Mouse (Mus musculus): ENCODE measurements around the gene Whrn. TPM values are rescaled to one million over a fixed set of nuclear protein-coding genes. Genes with fewer than 3 reads are reported as not detected.
A peak's percentile ranks its signal among the peaks of the same experiment; 100 is the strongest.

Gene Whrn
- polyA plus RNA-seq, 1 experiment from 2014 or later = 1.9 TPM

DNA sequence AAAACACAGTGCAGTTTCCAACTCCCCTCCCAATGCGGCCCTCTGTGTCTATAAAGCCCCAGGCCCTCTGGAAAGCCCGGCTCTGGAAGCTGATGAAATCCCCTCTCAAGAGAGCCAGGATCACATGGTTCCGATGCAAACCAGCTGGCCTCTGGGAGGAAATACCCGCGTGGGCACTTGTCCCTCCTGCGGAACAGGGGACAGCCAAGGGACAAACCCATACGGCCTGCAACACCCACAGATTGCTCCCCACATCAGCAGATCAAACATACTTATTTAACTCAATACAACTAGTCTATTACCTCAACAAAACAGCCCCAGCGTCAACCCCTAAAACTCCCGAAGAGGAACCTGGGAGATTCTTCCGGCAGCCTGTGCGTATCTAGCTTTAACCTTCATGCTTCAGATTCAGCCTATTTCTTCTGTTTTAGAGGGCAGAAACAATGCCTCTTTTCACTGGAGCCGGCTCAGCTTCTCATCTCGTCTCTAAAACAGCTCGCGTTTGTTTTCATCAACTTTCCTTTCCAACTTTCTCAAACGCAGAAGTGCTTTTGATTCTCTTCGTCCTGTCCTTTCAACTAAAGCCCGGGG is 86.4 kb downstream of the Whrn start:
- Histone ChIP-seq H3K4me1 (ENCODE audit: insufficient read depth, low read depth, low read length) (peaks cover 14% of the 10 kb centered on the region), H3K27ac (ENCODE audit: low read length) (peak overlapping the region; percentile 27), H3K9ac (replicated peaks; ENCODE audit: low read depth) (0 out of 2 replicates have a peak overlapping the region, but pooled peaks have one; percentile 0), H3K4me3 (ENCODE audit: low read depth, low read length) (peak overlapping the region; percentile 51), H3K36me3 (ENCODE audit: insufficient read depth, low read length) (no peaks in the 10 kb centered on the region), H3K9me3 (ENCODE audit: low read length) (no peaks in the 10 kb centered on the region), H3K4me2 (replicated peaks; ENCODE audit: low read depth, low read length) (peak overlapping the region; percentile 81), H3K27me3 (replicated peaks; ENCODE audit: insufficient read depth, low read length) (no peaks in the 10 kb centered on the region)
- WGBS = 1% methylated on average over 18 of the region's 18 CpGs
- TF ChIP-seq CTCF (IDR thresholded peaks at IDR 0.05) (no peak), EP300 (IDR thresholded peaks at IDR 0.05) (no peak)
- peak; percentile 13 for ATAC-seq
- DNase-seq (ENCODE audit: low spot score) = peak; percentile 76

- no peaks in the 10 kb centered on the region for H3K9me3 ChIP-seq (ENCODE audit: low read length)
- WGBS = 7% methylated on average over 8 of the region's 8 CpGs
- H3K4me1 ChIP-seq (ENCODE audit: insufficient read depth, low read depth, low read length) = peaks cover 18% of the 10 kb centered on the region
- DNase-seq (ENCODE audit: low spot score) (peak; percentile 78), ATAC-seq (peak; percentile 48)
- H3K4me3 ChIP-seq (ENCODE audit: low read depth, low read length) = peak overlapping the region; percentile 51; the same call in 1 of the 2 replicates
- TF ChIP-seq CTCF (IDR thresholded peaks at IDR 0.05) = peak; percentile 92
- no peak for TF ChIP-seq EP300 (IDR thresholded peaks at IDR 0.05)
- H3K36me3 ChIP-seq (ENCODE audit: insufficient read depth, low read length) = no peaks in the 10 kb centered on the region
- H3K4me2 ChIP-seq (replicated peaks; ENCODE audit: low read depth, low read length) = peak overlapping the region; percentile 81
- no peak overlapping the region for H3K9ac ChIP-seq (replicated peaks; ENCODE audit: low read depth)
- H3K27me3 ChIP-seq (replicated peaks; ENCODE audit: insufficient read depth, low read length) = no peaks in the 10 kb centered on the region
- H3K27ac ChIP-seq (ENCODE audit: low read length) = peak overlapping the region; percentile 27; the same call in 1 of the 2 replicates
Observed at GRCm38 (mm10) chr4:63408649-63409048, 87.1 kb downstream of the Whrn start.

GRCm38 (mm10) chr4:63408247-63408646 is 87.5 kb downstream of the Whrn start:
- Histone ChIP-seq H3K4me2 (replicated peaks; ENCODE audit: low read depth, low read length) (0 out of 2 replicates have a peak overlapping the region, but pooled peaks have one; percentile 22), H3K9ac (replicated peaks; ENCODE audit: low read depth) (no peak overlapping the region), H3K4me3 (ENCODE audit: low read depth, low read length) (peak overlapping the region; percentile 12; the same call in 1 of the 2 replicates), H3K9me3 (ENCODE audit: low read length) (no peaks in the 10 kb centered on the region), H3K27me3 (replicated peaks; ENCODE audit: insufficient read depth, low read length) (no peaks in the 10 kb centered on the region), H3K27ac (ENCODE audit: low read length) (no peak overlapping the region), H3K4me1 (ENCODE audit: insufficient read depth, low read depth, low read length) (peaks cover 22% of the 10 kb centered on the region), H3K36me3 (ENCODE audit: insufficient read depth, low read length) (no peaks in the 10 kb centered on the region)
- ATAC-seq = no peak
- peak; percentile 42 for DNase-seq (ENCODE audit: low spot score)
- TF ChIP-seq EP300 (IDR thresholded peaks at IDR 0.05) = no peak
- TF ChIP-seq CTCF (IDR thresholded peaks at IDR 0.05) = no peak
- 27% methylated on average over 7 of the region's 7 CpGs for WGBS

DNA sequence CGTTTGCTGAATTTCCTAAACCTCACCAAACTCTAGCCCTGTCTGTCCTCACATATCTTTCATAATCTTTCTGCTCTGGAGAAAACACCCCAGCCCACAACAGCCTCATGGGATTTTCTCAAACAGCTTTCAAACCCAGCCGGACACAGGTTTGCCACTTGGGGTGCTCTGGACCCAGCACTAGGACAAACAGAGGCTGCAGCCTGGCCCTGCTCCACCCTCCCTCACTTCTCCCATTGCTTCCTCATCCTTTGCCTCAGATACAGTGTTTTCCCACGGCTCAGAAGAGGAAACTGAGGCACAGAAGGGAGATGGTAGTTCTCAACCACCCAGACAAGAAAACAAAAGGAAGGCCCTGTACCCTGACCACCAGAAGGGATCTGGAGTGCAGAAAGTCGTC is 90.1 kb downstream of the Whrn start:
- WGBS = 55% methylated on average over 4 of the region's 4 CpGs

GRCm38 (mm10) chr4:63405051-63405450 is 90.7 kb downstream of the Whrn start:
- ATAC-seq = no peak
- no peak overlapping the region; the same call in 1 of the 2 replicates for H3K27ac ChIP-seq (ENCODE audit: low read length)

More for the DNA sequence above, 90.1 kb downstream of the Whrn start:
- Histone ChIP-seq H3K4me3 (ENCODE audit: low read depth, low read length) (no peak overlapping the region), H3K27me3 (replicated peaks; ENCODE audit: insufficient read depth, low read length) (no peaks in the 10 kb centered on the region), H3K4me2 (replicated peaks; ENCODE audit: low read depth, low read length) (no peak overlapping the region), H3K27ac (ENCODE audit: low read length) (no peak overlapping the region), H3K9me3 (ENCODE audit: low read length) (no peaks in the 10 kb centered on the region), H3K4me1 (ENCODE audit: insufficient read depth, low read depth, low read length) (peaks cover 26% of the 10 kb centered on the region), H3K9ac (replicated peaks; ENCODE audit: low read depth) (no peak overlapping the region), H3K36me3 (ENCODE audit: insufficient read depth, low read length) (no peaks in the 10 kb centered on the region)
- TF ChIP-seq EP300 (IDR thresholded peaks at IDR 0.05) (no peak), CTCF (IDR thresholded peaks at IDR 0.05) (no peak)
- ATAC-seq = no peak
- no peak for DNase-seq (ENCODE audit: low spot score)

GRCm38 (mm10) chr4:63404205-63404604 is 91.6 kb downstream of the Whrn start:
- DNase-seq (ENCODE audit: low spot score) (peak; percentile 44), ATAC-seq (no peak)
- no peaks in the 10 kb centered on the region for H3K9me3 ChIP-seq (ENCODE audit: low read length)
- H3K4me3 ChIP-seq (ENCODE audit: low read depth, low read length) = no peak overlapping the region
- WGBS = 24% methylated on average over 7 of the region's 7 CpGs
- no peaks in the 10 kb centered on the region for H3K27me3 ChIP-seq (replicated peaks; ENCODE audit: insufficient read depth, low read length)
- TF ChIP-seq CTCF (IDR thresholded peaks at IDR 0.05) (no peak), EP300 (IDR thresholded peaks at IDR 0.05) (no peak)
- peak overlapping the region; percentile 94 for H3K27ac ChIP-seq (ENCODE audit: low read length)
- 0 out of 2 replicates have a peak overlapping the region, but pooled peaks have one; percentile 61 for H3K4me2 ChIP-seq (replicated peaks; ENCODE audit: low read depth, low read length)
- H3K36me3 ChIP-seq (ENCODE audit: insufficient read depth, low read length) = no peaks in the 10 kb centered on the region
- peaks cover 25% of the 10 kb centered on the region for H3K4me1 ChIP-seq (ENCODE audit: insufficient read depth, low read depth, low read length)
- no peak overlapping the region for H3K9ac ChIP-seq (replicated peaks; ENCODE audit: low read depth)

More at GRCm38 (mm10) chr4:63405051-63405450, 90.7 kb downstream of the Whrn start:
- TF ChIP-seq EP300 (IDR thresholded peaks at IDR 0.05) (no peak), CTCF (IDR thresholded peaks at IDR 0.05) (no peak)
- no peak overlapping the region for H3K4me3 ChIP-seq (ENCODE audit: low read depth, low read length)
- WGBS = 17% methylated on average over 7 of the region's 7 CpGs
- DNase-seq (ENCODE audit: low spot score) = peak; percentile 33
- H3K9me3 ChIP-seq (ENCODE audit: low read length) = no peaks in the 10 kb centered on the region
- no peaks in the 10 kb centered on the region for H3K27me3 ChIP-seq (replicated peaks; ENCODE audit: insufficient read depth, low read length)
- H3K4me1 ChIP-seq (ENCODE audit: insufficient read depth, low read depth, low read length) = peaks cover 26% of the 10 kb centered on the region
- no peaks in the 10 kb centered on the region for H3K36me3 ChIP-seq (ENCODE audit: insufficient read depth, low read length)
- H3K4me2 ChIP-seq (replicated peaks; ENCODE audit: low read depth, low read length) = no peak overlapping the region
- no peak overlapping the region for H3K9ac ChIP-seq (replicated peaks; ENCODE audit: low read depth)

All from lung, postnatal 0 days (tissue).